Mouse (Mus musculus): ENCODE data around the gene Rhox3f. TPM values are rescaled to one million over a fixed set of nuclear protein-coding genes. Genes with fewer than 3 reads are reported as not detected.
"Not testable (repeated sequence)": the region's sequence is repeated elsewhere in the genome, so short reads cannot be mapped to it uniquely, and the experiment has no call there.

Gene Rhox3f
- polyA plus RNA-seq (2012; rRNA removed), result not detected in 2 replicates

DNA sequence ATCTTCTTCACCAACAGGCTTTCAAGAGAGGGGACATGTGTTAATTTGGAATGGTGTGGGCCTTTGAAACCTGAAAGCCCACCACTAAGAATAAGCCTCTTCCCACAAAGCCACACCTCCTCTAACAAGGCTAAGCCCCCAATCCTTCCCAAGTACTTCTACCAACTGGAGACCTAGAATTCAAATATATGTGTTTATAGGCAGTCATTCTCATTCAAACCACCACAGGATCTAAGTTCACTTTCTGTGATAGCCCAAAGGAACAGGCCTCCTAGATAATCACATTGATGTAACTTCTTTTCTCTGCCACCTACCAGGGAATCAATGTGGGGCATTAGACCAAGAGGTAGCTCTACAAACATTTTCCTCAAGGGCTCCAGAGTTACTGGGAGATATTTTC, at the start of gene Rhox3f:
Gene Rhox3f (plus strand): TSS at position 301 of the 400 bp plus-strand sequence.
- not testable (repeated sequence) for H3K4me1 ChIP-seq (ENCODE audit: control insufficient read depth, insufficient read depth, low read length); H3K27me3 ChIP-seq (replicated peaks; ENCODE audit: control insufficient read depth, insufficient read depth, low read length); DNase-seq; H3K4me3 ChIP-seq (ENCODE audit: insufficient read depth, low read depth, low read length); H3K36me3 ChIP-seq (ENCODE audit: control insufficient read depth, insufficient read depth, low read length); H3K27ac ChIP-seq (ENCODE audit: insufficient read depth, low read depth, low read length)

DNA sequence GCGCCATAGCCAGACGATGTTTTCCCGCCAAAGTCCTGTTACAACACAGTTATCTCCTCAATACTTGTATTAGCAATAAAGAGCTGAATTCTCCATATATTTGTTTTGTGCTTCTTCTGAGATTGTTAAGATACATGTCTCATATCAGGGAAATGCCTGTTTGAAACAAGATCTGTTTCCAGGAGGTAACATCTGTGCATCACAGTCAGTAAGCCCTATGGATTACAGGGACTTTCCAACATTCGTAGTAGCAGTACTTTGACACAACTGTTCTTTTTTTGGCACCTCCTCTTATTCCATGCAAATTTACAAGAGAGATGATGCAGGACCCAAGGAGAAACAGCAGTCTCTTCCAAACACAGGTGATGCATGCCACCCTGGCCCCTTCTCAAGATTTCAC, 39.1 kb upstream of the Rhox3f start, which contains the start of gene Rhox3e:
Gene Rhox3e (plus strand): TSS at position 301 of the 400 bp plus-strand sequence.
- not testable (repeated sequence) for H3K4me3 ChIP-seq (ENCODE audit: insufficient read depth, low read depth, low read length); H3K4me1 ChIP-seq (ENCODE audit: control insufficient read depth, insufficient read depth, low read length); DNase-seq; H3K27ac ChIP-seq (ENCODE audit: insufficient read depth, low read depth, low read length); H3K27me3 ChIP-seq (replicated peaks; ENCODE audit: control insufficient read depth, insufficient read depth, low read length); H3K36me3 ChIP-seq (ENCODE audit: control insufficient read depth, insufficient read depth, low read length)
- no CpG with 5 or more reads among the region's 4 CpGs for WGBS

DNA sequence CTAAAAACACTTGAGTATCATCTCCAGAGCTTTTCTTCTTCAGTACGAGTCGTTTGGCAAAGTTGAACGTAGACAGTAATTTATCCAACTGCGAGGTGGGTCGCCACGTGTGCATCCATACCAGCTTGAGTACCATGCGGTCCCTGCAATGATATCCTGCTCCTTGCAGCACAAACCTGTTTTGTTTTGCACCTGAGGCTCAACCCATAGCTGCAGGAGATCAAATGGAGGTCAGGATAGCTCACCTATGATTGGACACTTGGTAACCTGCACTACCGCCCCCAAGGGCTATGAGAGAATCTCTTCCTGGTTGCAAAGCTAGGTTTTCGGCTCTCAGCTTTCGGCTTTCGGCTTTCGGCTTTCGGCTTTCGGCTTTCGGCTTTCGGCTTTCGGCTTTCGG, 23.7 kb upstream of the Rhox3f start, which contains the start of gene Rhox4e:
Gene Rhox4e (plus strand): TSS at position 301 of the 400 bp plus-strand sequence.
- DNase-seq; H3K4me1 ChIP-seq (ENCODE audit: control insufficient read depth, insufficient read depth, low read length); H3K36me3 ChIP-seq (ENCODE audit: control insufficient read depth, insufficient read depth, low read length); H3K4me3 ChIP-seq (ENCODE audit: insufficient read depth, low read depth, low read length); H3K27ac ChIP-seq (ENCODE audit: insufficient read depth, low read depth, low read length); H3K27me3 ChIP-seq (replicated peaks; ENCODE audit: control insufficient read depth, insufficient read depth, low read length): not testable (repeated sequence)
- 96% methylated on average over 11 of the region's 18 CpGs for WGBS

DNA sequence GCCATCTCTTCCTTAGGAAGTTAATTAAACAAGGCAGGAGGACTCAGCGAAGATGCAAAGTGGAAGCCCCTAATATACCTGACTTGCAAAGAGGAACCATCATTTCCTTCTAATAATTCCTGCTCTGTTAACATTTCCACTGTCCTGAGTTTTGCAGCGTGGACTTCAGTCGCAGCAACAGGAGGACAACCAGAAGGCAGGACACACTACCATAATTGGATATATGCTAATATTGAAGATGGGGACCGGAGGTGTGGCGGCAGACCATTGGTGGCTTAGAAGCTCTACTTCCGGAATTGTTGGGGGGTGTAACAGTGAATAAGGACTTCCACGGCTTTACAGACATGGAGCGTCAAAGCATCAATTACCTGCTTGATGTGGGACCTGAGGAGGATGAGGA, 9.7 kb upstream of the Rhox3f start, which contains the start of gene Rhox2f:
Gene Rhox2f (plus strand): TSS at position 301 of the 400 bp plus-strand sequence.
- DNase-seq; H3K36me3 ChIP-seq (ENCODE audit: control insufficient read depth, insufficient read depth, low read length); H3K4me1 ChIP-seq (ENCODE audit: control insufficient read depth, insufficient read depth, low read length); H3K4me3 ChIP-seq (ENCODE audit: insufficient read depth, low read depth, low read length); H3K27ac ChIP-seq (ENCODE audit: insufficient read depth, low read depth, low read length); H3K27me3 ChIP-seq (replicated peaks; ENCODE audit: control insufficient read depth, insufficient read depth, low read length): not testable (repeated sequence)
- WGBS, result 93% methylated on average over 8 of the region's 8 CpGs

DNA sequence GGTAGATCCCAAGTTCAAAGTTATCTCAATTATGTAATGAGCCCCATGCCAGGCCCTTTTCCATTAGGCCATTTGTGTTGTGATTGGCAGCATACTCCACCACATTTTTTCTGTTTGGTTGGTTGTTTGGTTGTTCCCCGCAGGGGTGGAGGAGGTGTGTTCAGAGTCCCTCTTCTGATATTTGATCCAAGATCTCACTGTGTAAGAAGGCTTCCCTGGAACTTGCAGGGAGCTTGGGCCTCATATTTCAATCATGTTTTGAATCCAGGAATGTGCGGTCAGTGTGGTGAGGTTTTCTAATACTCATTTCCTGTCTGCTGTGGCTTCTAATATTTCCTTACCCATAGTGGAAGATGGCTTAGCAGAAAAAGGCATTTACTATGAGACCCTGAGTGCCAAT, 8.2 kb upstream of the Rhox3f start:
- WGBS, result 21% methylated on average over 2 of the region's 2 CpGs
- H3K4me1 ChIP-seq (ENCODE audit: control insufficient read depth, insufficient read depth, low read length); H3K36me3 ChIP-seq (ENCODE audit: control insufficient read depth, insufficient read depth, low read length); H3K27me3 ChIP-seq (replicated peaks; ENCODE audit: control insufficient read depth, insufficient read depth, low read length); DNase-seq; H3K4me3 ChIP-seq (ENCODE audit: insufficient read depth, low read depth, low read length); H3K27ac ChIP-seq (ENCODE audit: insufficient read depth, low read depth, low read length): not testable (repeated sequence)

DNA sequence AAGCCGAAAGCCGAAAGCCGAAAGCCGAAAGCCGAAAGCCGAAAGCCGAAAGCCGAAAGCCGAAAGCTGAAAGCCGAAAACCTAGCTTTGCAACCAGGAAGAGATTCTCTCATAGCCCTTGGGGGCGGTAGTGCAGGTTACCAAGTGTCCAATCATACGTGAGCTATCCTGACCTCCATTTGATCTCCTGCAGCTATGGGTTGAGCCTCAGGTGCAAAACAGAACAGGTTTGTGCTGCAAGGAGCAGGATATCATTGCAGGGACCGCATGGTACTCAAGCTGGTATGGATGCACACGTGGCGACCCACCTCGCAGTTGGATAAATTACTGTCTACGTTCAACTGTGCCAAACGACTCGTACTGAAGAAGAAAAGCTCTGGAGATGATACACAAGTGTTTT, 26.8 kb downstream of the Rhox3f start, which contains the start of gene Rhox4f:
Gene Rhox4f (minus strand): TSS at position 101 of the 400 bp plus-strand sequence.
- not testable (repeated sequence) for H3K36me3 ChIP-seq (ENCODE audit: control insufficient read depth, insufficient read depth, low read length); H3K4me3 ChIP-seq (ENCODE audit: insufficient read depth, low read depth, low read length); H3K27me3 ChIP-seq (replicated peaks; ENCODE audit: control insufficient read depth, insufficient read depth, low read length); DNase-seq; H3K27ac ChIP-seq (ENCODE audit: insufficient read depth, low read depth, low read length); H3K4me1 ChIP-seq (ENCODE audit: control insufficient read depth, insufficient read depth, low read length)
- 96% methylated on average over 17 of the region's 19 CpGs for WGBS

DNA sequence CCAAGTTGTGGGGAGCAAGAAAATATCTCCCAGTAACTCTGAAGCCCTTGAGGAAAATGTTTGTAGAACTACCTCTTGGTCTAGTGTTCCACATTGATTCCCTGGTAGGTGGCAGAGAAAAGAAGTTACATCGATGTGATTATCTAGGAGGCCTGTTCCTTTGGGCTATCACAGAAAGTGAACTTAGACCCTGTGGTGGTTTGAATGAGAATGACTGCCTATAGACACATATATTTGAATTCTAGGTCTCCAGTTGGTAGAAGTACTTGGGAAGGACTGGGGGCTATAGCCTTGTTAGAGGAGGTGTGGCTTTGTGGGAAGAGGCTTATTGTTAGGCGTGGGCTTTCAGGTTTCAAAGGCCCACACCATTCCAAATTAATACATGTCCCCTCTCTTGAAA, 47.7 kb downstream of the Rhox3f start, which contains the start of gene Rhox3g:
Gene Rhox3g (minus strand): TSS at position 101 of the 400 bp plus-strand sequence.
- H3K4me3 ChIP-seq (ENCODE audit: insufficient read depth, low read depth, low read length); H3K4me1 ChIP-seq (ENCODE audit: control insufficient read depth, insufficient read depth, low read length); H3K36me3 ChIP-seq (ENCODE audit: control insufficient read depth, insufficient read depth, low read length); DNase-seq; H3K27ac ChIP-seq (ENCODE audit: insufficient read depth, low read depth, low read length); H3K27me3 ChIP-seq (replicated peaks; ENCODE audit: control insufficient read depth, insufficient read depth, low read length): not testable (repeated sequence)
- 97% methylated on average over 2 of the region's 2 CpGs for WGBS

Other genes with a start within 250 kb of the Rhox3f start
- not detected in 2 replicates for gene Rhox3a2, start 201.0 kb upstream of the Rhox3f start, polyA plus RNA-seq (2012; rRNA removed)
- gene Rhox4a2, start 190.1 kb upstream of the Rhox3f start, polyA plus RNA-seq (2012; rRNA removed), result not detected in 2 replicates
- gene Rhox2b, start 168.9 kb upstream of the Rhox3f start, polyA plus RNA-seq (2012; rRNA removed), result not detected in 2 replicates
- gene Rhox4b, start 148.5 kb upstream of the Rhox3f start, polyA plus RNA-seq (2012; rRNA removed), result not detected in 2 replicates
- not detected in 2 replicates for gene Rhox2c, start 127.3 kb upstream of the Rhox3f start, polyA plus RNA-seq (2012; rRNA removed)
- not detected in 2 replicates for gene Rhox3c, start 122.4 kb upstream of the Rhox3f start, polyA plus RNA-seq (2012; rRNA removed)
- gene Rhox4c, start 100.7 kb upstream of the Rhox3f start, polyA plus RNA-seq (2012; rRNA removed), result not detected in 2 replicates
- not detected in 2 replicates for gene Rhox2d, start 87.6 kb upstream of the Rhox3f start, polyA plus RNA-seq (2012; rRNA removed)
- not detected in 2 replicates for gene Rhox4d, start 66.6 kb upstream of the Rhox3f start, polyA plus RNA-seq (2012; rRNA removed)
- not detected in 2 replicates for gene Rhox2e, start 50.5 kb upstream of the Rhox3f start, polyA plus RNA-seq (2012; rRNA removed)
- not detected in 2 replicates for gene Rhox3e, start 39.0 kb upstream of the Rhox3f start, polyA plus RNA-seq (2012; rRNA removed)
- gene Rhox4e, start 23.6 kb upstream of the Rhox3f start, polyA plus RNA-seq (2012; rRNA removed), result not detected in 2 replicates
- not detected in 2 replicates for gene Rhox2f, start 9.6 kb upstream of the Rhox3f start, polyA plus RNA-seq (2012; rRNA removed)
- not detected in 2 replicates for gene Rhox4f, start 26.7 kb downstream of the Rhox3f start, polyA plus RNA-seq (2012; rRNA removed)
- gene Rhox3g, start 47.6 kb downstream of the Rhox3f start, polyA plus RNA-seq (2012; rRNA removed), result not detected in 2 replicates
- not detected in 2 replicates for gene Rhox2g, start 62.5 kb downstream of the Rhox3f start, polyA plus RNA-seq (2012; rRNA removed)
- not detected in 2 replicates for gene Rhox4g, start 70.3 kb downstream of the Rhox3f start, polyA plus RNA-seq (2012; rRNA removed)
- gene Rhox3h, start 87.8 kb downstream of the Rhox3f start, polyA plus RNA-seq (2012; rRNA removed), result not detected in 2 replicates
- not detected in 2 replicates for gene Rhox2h, start 92.3 kb downstream of the Rhox3f start, polyA plus RNA-seq (2012; rRNA removed)
- not detected in 2 replicates for gene Rhox5, start 223.8 kb downstream of the Rhox3f start, polyA plus RNA-seq (2012; rRNA removed)
- gene Rhox6, start 245.9 kb downstream of the Rhox3f start, polyA plus RNA-seq (2012; rRNA removed), result 1.3 and 1.5 TPM in 2 replicates

Measured in kidney, adult 2 months (tissue).